In the genomic region with DNA sequence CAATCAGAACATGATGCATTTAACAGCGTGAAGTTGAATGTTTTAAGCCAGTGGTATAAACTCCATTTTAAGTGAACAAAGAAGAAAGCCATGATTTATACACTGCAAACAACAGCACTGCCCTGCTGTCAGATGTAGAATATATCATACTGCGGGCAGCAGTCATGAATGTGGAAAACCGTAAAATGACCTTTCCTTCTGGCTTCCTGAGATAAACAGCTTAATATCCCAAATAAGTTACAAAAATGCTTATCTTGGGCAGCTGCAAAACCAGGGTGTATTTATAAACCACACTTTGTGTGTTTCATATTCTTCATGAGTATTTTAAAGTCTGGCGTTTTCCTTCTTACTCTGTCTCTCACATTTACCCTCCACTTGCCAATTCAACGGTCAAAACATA, we compare ENCODE assay signal across 18 mouse cellular contexts. TPM values are rescaled to one million over a fixed set of nuclear protein-coding genes. Genes with fewer than 3 reads are reported as not detected.
A peak's percentile ranks its signal among the peaks of the same experiment; 100 is the strongest.
DNase-seq lines count a peak whose midpoint lies in the region; ATAC-seq lines count a peak whose summit lies in the region.
"Had no signal": no experiment of that assay in that cellular context is flagged by ENCODE, and none has a peak within 500 bp of the region (broad histone marks: within the 10 kb centered on the region; RNA-seq: fewer than 3 reads in every experiment).

No protein-coding gene starts in this region.

- peak; percentile 1 for DNase-seq in adrenal gland, postnatal 10 days
- DNase-seq in adrenal gland, postnatal 4 days (ENCODE audit: low spot score in 2 of 2), result no peak
- DNase-seq in kidney, postnatal 14 days, result peak; percentile 4
- no peak for DNase-seq in kidney, postnatal 36 days
- no peak for DNase-seq in midbrain, embryonic 10.5 days (ENCODE audit: low spot score)
- DNase-seq: adrenal gland, adult 8-10 months; cerebellum, adult 11-12 months; cerebellum, postnatal 25 days; forebrain, postnatal 0 days; heart, postnatal 14 days had no signal

- H3K4me2 ChIP-seq in midbrain, embryonic 15.5 days, result no peak overlapping the region
- H3K4me2 ChIP-seq in midbrain, embryonic 16.5 days (ENCODE audit: low read length), result no peak overlapping the region
- H3K4me2 ChIP-seq: embryonic facial prominence, embryonic 15.5 days; heart, embryonic 12.5 days; hindbrain, embryonic 14.5 days; intestine, embryonic 15.5 days; limb, embryonic 15.5 days had no signal

- 78% methylated on average over 5 of the region's 5 CpGs for WGBS in midbrain, embryonic 15.5 days
- WGBS in midbrain, embryonic 10.5 days, result 94% methylated on average over 5 of the region's 5 CpGs
- WGBS in midbrain, embryonic 16.5 days, result 82% methylated on average over 5 of the region's 5 CpGs

- no peaks in the 10 kb centered on the region for H3K9me3 ChIP-seq in midbrain, embryonic 15.5 days
- H3K9me3 ChIP-seq in midbrain, embryonic 10.5 days (replicated peaks), result no peaks in the 10 kb centered on the region
- H3K9me3 ChIP-seq in midbrain, embryonic 16.5 days (replicated peaks; ENCODE audit: control insufficient read depth, low read length, poor library complexity, severe bottlenecking), result no peaks in the 10 kb centered on the region
- H3K9me3 ChIP-seq: embryonic facial prominence, embryonic 15.5 days; heart, embryonic 12.5 days; intestine, embryonic 15.5 days; limb, embryonic 15.5 days had no signal

- no peaks in the 10 kb centered on the region for H3K27me3 ChIP-seq in midbrain, embryonic 15.5 days (replicated peaks)
- H3K27me3 ChIP-seq in midbrain, embryonic 10.5 days (ENCODE audit: low read depth, poor library complexity, severe bottlenecking), result no peaks in the 10 kb centered on the region
- no peaks in the 10 kb centered on the region for H3K27me3 ChIP-seq in midbrain, embryonic 16.5 days (ENCODE audit: control insufficient read depth, insufficient read depth, low read depth, low read length)
- H3K27me3 ChIP-seq: embryonic facial prominence, embryonic 15.5 days; heart, embryonic 12.5 days; intestine, embryonic 15.5 days; limb, embryonic 15.5 days had no signal

- no peak overlapping the region for H3K9ac ChIP-seq in midbrain, embryonic 15.5 days
- H3K9ac ChIP-seq in midbrain, embryonic 16.5 days (ENCODE audit: low read depth, low read length), result no peak overlapping the region
- H3K9ac ChIP-seq: embryonic facial prominence, embryonic 15.5 days; forebrain, postnatal 0 days; heart, embryonic 12.5 days; hindbrain, embryonic 14.5 days; intestine, embryonic 15.5 days; limb, embryonic 15.5 days had no signal

- no peaks in the 10 kb centered on the region for H3K36me3 ChIP-seq in midbrain, embryonic 15.5 days (replicated peaks)
- no peaks in the 10 kb centered on the region for H3K36me3 ChIP-seq in midbrain, embryonic 10.5 days
- no peaks in the 10 kb centered on the region for H3K36me3 ChIP-seq in midbrain, embryonic 16.5 days (ENCODE audit: control insufficient read depth, insufficient read depth, low read length)
- H3K36me3 ChIP-seq: embryonic facial prominence, embryonic 15.5 days; heart, embryonic 12.5 days; intestine, embryonic 15.5 days; limb, embryonic 15.5 days had no signal

- peak; percentile 75 for ATAC-seq in midbrain, embryonic 15.5 days (replicated peaks)
- peak; percentile 71 for ATAC-seq in midbrain, embryonic 16.5 days
- ATAC-seq in activated CD4-positive, CD25-positive, alpha-beta regulatory T cell, adult 4 months, result no peak
- ATAC-seq: forebrain, postnatal 0 days; intestine, embryonic 15.5 days had no signal

- no peak overlapping the region for H3K27ac ChIP-seq in midbrain, embryonic 15.5 days
- H3K27ac ChIP-seq in midbrain, embryonic 10.5 days (replicated peaks), result no peak overlapping the region
- no peak overlapping the region for H3K27ac ChIP-seq in midbrain, embryonic 16.5 days (ENCODE audit: low read length)
- H3K27ac ChIP-seq: embryonic facial prominence, embryonic 15.5 days; hindbrain, embryonic 14.5 days; intestine, embryonic 15.5 days; limb, embryonic 15.5 days had no signal

- no peak overlapping the region for H3K4me3 ChIP-seq in midbrain, embryonic 15.5 days
- no peak overlapping the region for H3K4me3 ChIP-seq in midbrain, embryonic 10.5 days
- no peak overlapping the region for H3K4me3 ChIP-seq in midbrain, embryonic 16.5 days (ENCODE audit: low read depth, low read length)
- H3K4me3 ChIP-seq: embryonic facial prominence, embryonic 15.5 days; heart, embryonic 12.5 days; intestine, embryonic 15.5 days; limb, embryonic 15.5 days had no signal

- no peaks in the 10 kb centered on the region for H3K4me1 ChIP-seq in midbrain, embryonic 15.5 days
- no peaks in the 10 kb centered on the region for H3K4me1 ChIP-seq in midbrain, embryonic 10.5 days
- no peaks in the 10 kb centered on the region for H3K4me1 ChIP-seq in midbrain, embryonic 16.5 days (ENCODE audit: control insufficient read depth, insufficient read depth, low read length)
- H3K4me1 ChIP-seq: embryonic facial prominence, embryonic 15.5 days; heart, embryonic 12.5 days; intestine, embryonic 15.5 days; limb, embryonic 15.5 days had no signal

RNA-seq across cellular contexts. Expression of gene Trpc6, which starts 56.1 kb away (rescaled TPM):
- 1 to 10 TPM; 2.9 to 3.6 TPM for total RNA-seq in adrenal gland, postnatal 10 days (2021)
- total RNA-seq in adrenal gland, postnatal 4 days (2021), result 1 to 10 TPM; 2.3 to 2.8 TPM
- 0.60 and 0.94 TPM in 2 replicates for polyA plus RNA-seq in midbrain, embryonic 15.5 days (2015; fragmentation: Nextera tagmentation; extraction: Ambion mirVana)
- 1.6 and 1.8 TPM in 2 replicates for polyA plus RNA-seq in midbrain, embryonic 10.5 days (2016; fragmentation: Nextera tagmentation; extraction: Ambion mirVana)
- polyA plus RNA-seq in midbrain, embryonic 16.5 days (2015; fragmentation: Nextera tagmentation; extraction: Ambion mirVana), result 0.49 and 0.76 TPM in 2 replicates
- not detected for polyA plus RNA-seq in activated CD4-positive, CD25-positive, alpha-beta regulatory T cell, adult 4 months (2017; shearing (Covaris generic))

Comparison
In these comparisons a context has a peak if more than half of its experiments do, and no peak if none do; other contexts are left out.
1. DNase-seq: peak in adrenal gland, postnatal 10 days (single experiment) and kidney, postnatal 14 days (single experiment); none in adrenal gland, postnatal 4 days (0 of 2), kidney, postnatal 36 days (0 of 2) and midbrain, embryonic 10.5 days (single experiment).